Comparison of ENCODE assay signal across 18 mouse cellular contexts in genomic region chr7:80181078-80181477, GRCm38 (mm10). TPM values are rescaled to one million over a fixed set of nuclear protein-coding genes. Genes with fewer than 3 reads are reported as not detected.
DNase-seq lines count a peak whose midpoint lies in the region; ATAC-seq and TF ChIP-seq lines count a peak whose summit lies in the region.
"Had no signal": no experiment of that assay in that cellular context is flagged by ENCODE, and none has a peak within 500 bp of the region (broad histone marks: within the 10 kb centered on the region; RNA-seq: fewer than 3 reads in every experiment).

No protein-coding gene starts in this region.

- no peak for TF ChIP-seq CTCF in kidney, postnatal 0 days (IDR thresholded peaks at IDR 0.05; ENCODE audit: low read depth)
- no peak for TF ChIP-seq CTCF in kidney, adult 2 months (conservative IDR thresholded peaks at IDR 0.05; ENCODE audit: insufficient read depth, insufficient read length, low read depth, low read length)

- no peak overlapping the region for H3K4me3 ChIP-seq in kidney, postnatal 0 days (replicated peaks; ENCODE audit: low read depth, low read length)
- H3K4me3 ChIP-seq in kidney, adult 2 months (ENCODE audit: insufficient read depth, low read depth, low read length), result no peak overlapping the region
- H3K4me3 ChIP-seq in liver, embryonic 16.5 days (ENCODE audit: low read depth, low read length), result no peak overlapping the region
- H3K4me3 ChIP-seq: embryonic facial prominence, embryonic 15.5 days; forebrain, embryonic 13.5 days; hindbrain, embryonic 13.5 days; midbrain, embryonic 15.5 days had no signal

- no peak overlapping the region for H3K4me2 ChIP-seq in kidney, postnatal 0 days (ENCODE audit: low read length)
- no peak overlapping the region for H3K4me2 ChIP-seq in liver, embryonic 16.5 days (ENCODE audit: low read depth, low read length)
- H3K4me2 ChIP-seq: embryonic facial prominence, embryonic 15.5 days; forebrain, embryonic 13.5 days; hindbrain, embryonic 13.5 days; midbrain, embryonic 15.5 days had no signal

- no peaks in the 10 kb centered on the region for H3K27me3 ChIP-seq in kidney, postnatal 0 days (ENCODE audit: insufficient read depth, low read length)
- H3K27me3 ChIP-seq in kidney, adult 2 months (replicated peaks; ENCODE audit: control insufficient read depth, insufficient read depth, low read length), result no peaks in the 10 kb centered on the region
- H3K27me3 ChIP-seq in liver, embryonic 16.5 days (ENCODE audit: control insufficient read depth, insufficient read depth, low read depth, low read length), result no peaks in the 10 kb centered on the region
- H3K27me3 ChIP-seq: embryonic facial prominence, embryonic 15.5 days; forebrain, embryonic 13.5 days; hindbrain, embryonic 13.5 days; midbrain, embryonic 15.5 days had no signal

- peaks cover 9% of the 10 kb centered on the region for H3K4me1 ChIP-seq in kidney, postnatal 0 days (replicated peaks; ENCODE audit: insufficient read depth, low read length)
- H3K4me1 ChIP-seq in kidney, adult 2 months (ENCODE audit: control insufficient read depth, insufficient read depth, low read length), result peaks cover 5% of the 10 kb centered on the region; the same call in 1 of the 2 replicates
- peaks cover 28% of the 10 kb centered on the region for H3K4me1 ChIP-seq in liver, embryonic 16.5 days (ENCODE audit: control insufficient read depth, low read depth, low read length)

- H3K27ac ChIP-seq in kidney, postnatal 0 days, result 0 out of 2 replicates have a peak overlapping the region, but pooled peaks have one; percentile 3
- H3K27ac ChIP-seq in kidney, adult 2 months (ENCODE audit: insufficient read depth, low read depth, low read length), result no peak overlapping the region
- no peak overlapping the region for H3K27ac ChIP-seq in liver, embryonic 16.5 days (ENCODE audit: low read length)
- H3K27ac ChIP-seq: embryonic facial prominence, embryonic 15.5 days; forebrain, embryonic 13.5 days; hindbrain, embryonic 13.5 days; macrophage; midbrain, embryonic 15.5 days had no signal

- H3K9ac ChIP-seq in kidney, postnatal 0 days (ENCODE audit: low read depth, low read length), result no peak overlapping the region
- H3K9ac ChIP-seq in liver, embryonic 16.5 days (ENCODE audit: low read depth, low read length), result no peak overlapping the region
- H3K9ac ChIP-seq: embryonic facial prominence, embryonic 15.5 days; forebrain, embryonic 13.5 days; hindbrain, embryonic 13.5 days; midbrain, embryonic 15.5 days had no signal

- peak; percentile 8 for DNase-seq in adrenal gland, postnatal 14 days
- DNase-seq in adrenal gland, postnatal 10 days, result no peak
- no peak for DNase-seq in kidney, postnatal 0 days (ENCODE audit: low spot score)
- no peak for DNase-seq in kidney, adult 2 months
- no peak for DNase-seq in ovary, adult 18-20 months (ENCODE audit: low spot score)
- DNase-seq in thymus, postnatal 0 days (ENCODE audit: low spot score), result no peak
- DNase-seq in ovary, postnatal 14 days (ENCODE audit: low spot score), result no peak
- DNase-seq: cerebellum, adult 18-20 months; kidney, adult 11 months; kidney, postnatal 25 days; lung, adult 2 months; thymus, adult 2 months had no signal

- TF ChIP-seq POLR2A in kidney, adult 2 months (IDR thresholded peaks at IDR 0.05; ENCODE audit: low read depth, low read length), result no peak

- WGBS in kidney, postnatal 0 days, result 62% methylated on average over 2 of the region's 2 CpGs
- 69% methylated on average over 2 of the region's 2 CpGs for WGBS in kidney, adult 2 months
- WGBS in liver, embryonic 16.5 days (ENCODE audit: insufficient replicate concordance), result 24% methylated on average over 2 of the region's 2 CpGs

- no peaks in the 10 kb centered on the region for H3K36me3 ChIP-seq in kidney, postnatal 0 days (ENCODE audit: insufficient read depth, low read length)
- no peaks in the 10 kb centered on the region for H3K36me3 ChIP-seq in kidney, adult 2 months (ENCODE audit: control insufficient read depth, insufficient read depth, low read length)
- no peaks in the 10 kb centered on the region for H3K36me3 ChIP-seq in liver, embryonic 16.5 days (ENCODE audit: control insufficient read depth, insufficient read depth)
- H3K36me3 ChIP-seq: embryonic facial prominence, embryonic 15.5 days; hindbrain, embryonic 13.5 days; midbrain, embryonic 15.5 days had no signal

- ATAC-seq in kidney, postnatal 0 days (replicated peaks; ENCODE audit: low FRiP score, low read depth), result no peak
- ATAC-seq in liver, embryonic 16.5 days (ENCODE audit: low read depth), result peak; percentile 39
- ATAC-seq: forebrain, embryonic 13.5 days; midbrain, embryonic 15.5 days had no signal

- no peaks in the 10 kb centered on the region for H3K9me3 ChIP-seq in kidney, postnatal 0 days (replicated peaks; ENCODE audit: low read length)
- no peaks in the 10 kb centered on the region for H3K9me3 ChIP-seq in liver, embryonic 16.5 days (replicated peaks; ENCODE audit: control insufficient read depth, low read length)
- H3K9me3 ChIP-seq: embryonic facial prominence, embryonic 15.5 days; forebrain, embryonic 13.5 days; hindbrain, embryonic 13.5 days; midbrain, embryonic 15.5 days had no signal

RNA-seq across cellular contexts. Expression of gene Sema4b, which starts 5.6 kb away (rescaled TPM):
- 46.9 and 57.0 TPM in 2 replicates for total RNA-seq in adrenal gland, postnatal 14 days (2021)
- total RNA-seq in adrenal gland, postnatal 10 days (2021), result 10 to 100 TPM; 39.0 to 44.3 TPM
- polyA plus RNA-seq in kidney, postnatal 0 days (2015; fragmentation: Nextera tagmentation; extraction: Ambion mirVana), result 20.7 and 21.2 TPM in 2 replicates
- 24.4 and 26.3 TPM in 2 replicates for polyA plus RNA-seq in kidney, adult 2 months (2012; rRNA removed)
- 13.4 and 14.4 TPM in 2 replicates for polyA plus RNA-seq in liver, embryonic 16.5 days (2015; fragmentation: Nextera tagmentation; extraction: Ambion mirVana)
- 16.8 and 20.9 TPM in 2 replicates for polyA plus RNA-seq in thymus, postnatal 0 days (2015; fragmentation: Nextera tagmentation; extraction: Ambion mirVana)

RNA-seq across cellular contexts. Expression of gene Cib1, which starts 51.5 kb away (rescaled TPM):
- 52.9 and 59.6 TPM in 2 replicates for total RNA-seq in adrenal gland, postnatal 14 days (2021)
- 10 to 100 TPM; 50.6 to 54.9 TPM for total RNA-seq in adrenal gland, postnatal 10 days (2021)
- 165 and 188 TPM in 2 replicates for polyA plus RNA-seq in kidney, postnatal 0 days (2015; fragmentation: Nextera tagmentation; extraction: Ambion mirVana)
- 333 and 344 TPM in 2 replicates for polyA plus RNA-seq in kidney, adult 2 months (2012; rRNA removed)
- 76.4 and 77.0 TPM in 2 replicates for polyA plus RNA-seq in liver, embryonic 16.5 days (2015; fragmentation: Nextera tagmentation; extraction: Ambion mirVana)
- 186 and 189 TPM in 2 replicates for polyA plus RNA-seq in thymus, postnatal 0 days (2015; fragmentation: Nextera tagmentation; extraction: Ambion mirVana)

RNA-seq across cellular contexts. Expression of gene Gdpgp1, which starts 51.6 kb away (rescaled TPM):
- total RNA-seq in adrenal gland, postnatal 14 days (2021), result 2.7 and 3.9 TPM in 2 replicates
- total RNA-seq in adrenal gland, postnatal 10 days (2021), result 1 to 10 TPM; 3.0 to 3.9 TPM
- polyA plus RNA-seq in kidney, postnatal 0 days (2015; fragmentation: Nextera tagmentation; extraction: Ambion mirVana), result 2.1 and 2.9 TPM in 2 replicates
- 2.4 and 2.6 TPM in 2 replicates for polyA plus RNA-seq in kidney, adult 2 months (2012; rRNA removed)
- 1.5 and 1.7 TPM in 2 replicates for polyA plus RNA-seq in liver, embryonic 16.5 days (2015; fragmentation: Nextera tagmentation; extraction: Ambion mirVana)
- polyA plus RNA-seq in thymus, postnatal 0 days (2015; fragmentation: Nextera tagmentation; extraction: Ambion mirVana), result 2.7 and 3.4 TPM in 2 replicates
